Mouse (Mus musculus) adrenal gland, adult 8-10 months (tissue): ENCODE results near the gene Sfi1. TPM values are rescaled to one million over a fixed set of nuclear protein-coding genes. Genes with fewer than 3 reads are reported as not detected.
"Not testable (repeated sequence)": the region's sequence is repeated elsewhere in the genome, so short reads cannot be mapped to it uniquely, and the experiment has no call there.

Source experiments
- DNase-seq: peaks from one replicate; pipeline ENCODE4 v3.0.0; 2022
- total RNA-seq, 4 experiments: library from RNA; stranded (reverse); gene quantifications; 2 replicates each; pipeline ENCODE4 v1.2.4; 2022

Gene Sfi1
- total RNA-seq, 4 experiments from 2014 or later, result 71.9 to 122 (median 93.1) TPM

DNA sequence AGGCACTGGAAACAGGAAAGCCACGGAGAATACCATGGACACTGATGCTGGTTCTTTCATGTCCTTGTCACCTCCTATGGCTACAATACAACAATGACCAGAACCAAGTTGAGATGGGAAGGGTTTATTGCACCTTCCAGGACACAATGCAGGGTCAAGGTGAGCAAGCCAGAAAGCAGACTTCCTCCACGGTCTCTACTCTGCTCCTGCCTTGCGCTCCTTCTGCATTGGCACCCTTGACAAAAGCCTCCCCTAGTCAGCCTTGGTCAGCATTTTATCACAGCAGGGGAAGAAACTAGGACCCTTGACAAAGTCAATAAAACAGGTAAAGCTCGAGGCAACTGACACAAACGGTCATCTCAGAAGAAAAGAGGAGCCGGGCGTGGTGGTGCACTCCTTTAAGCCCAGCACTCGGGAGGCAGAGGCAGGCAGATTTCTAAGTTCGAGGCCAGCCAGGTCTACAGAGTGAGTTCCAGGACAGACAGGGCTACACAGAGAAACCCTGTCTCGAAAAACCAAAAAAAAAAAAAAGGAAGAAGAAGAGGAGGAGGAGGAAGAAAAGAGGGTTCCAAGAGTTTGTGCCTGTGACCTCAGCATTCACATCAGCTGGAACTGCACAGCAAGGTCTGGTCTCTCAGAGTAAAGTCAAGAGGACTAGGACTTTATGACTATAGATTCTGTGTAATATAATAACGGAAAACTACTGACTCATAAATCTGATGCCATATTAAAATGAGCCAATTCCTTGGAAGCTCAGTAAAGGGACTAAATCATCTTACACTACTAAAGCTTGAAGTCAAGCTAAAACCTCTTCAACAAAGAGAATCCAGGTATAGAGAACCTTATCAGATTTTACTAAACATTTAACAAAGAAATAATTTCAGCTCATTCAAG, 19.6 kb downstream of the Sfi1 start:
- DNase-seq, result peak; percentile 63

DNA sequence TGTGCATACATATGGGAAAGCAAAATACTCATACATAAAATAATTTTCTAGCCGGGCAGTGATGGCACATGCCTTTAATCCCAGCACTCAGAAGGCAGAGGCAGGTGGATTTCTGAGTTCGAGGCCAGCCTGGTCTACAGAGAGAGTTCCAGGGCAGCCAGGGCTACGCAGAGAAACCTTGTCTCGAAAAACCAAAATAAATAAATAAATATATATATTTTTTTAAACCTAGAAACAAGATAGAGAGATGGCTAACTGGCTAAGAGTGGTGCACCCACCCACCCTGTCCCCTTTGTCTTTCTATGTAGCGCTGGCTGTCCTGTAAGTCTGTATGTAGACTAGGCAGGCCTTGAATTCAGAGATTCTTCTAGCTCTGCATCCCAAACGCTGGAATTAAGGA, 20.7 kb downstream of the Sfi1 start:
- DNase-seq, result not testable (repeated sequence)

GRCm38 (mm10) chr11:3171931-3172330, 21.3 kb downstream of the Sfi1 start:
- peak; percentile 47 for DNase-seq

DNA sequence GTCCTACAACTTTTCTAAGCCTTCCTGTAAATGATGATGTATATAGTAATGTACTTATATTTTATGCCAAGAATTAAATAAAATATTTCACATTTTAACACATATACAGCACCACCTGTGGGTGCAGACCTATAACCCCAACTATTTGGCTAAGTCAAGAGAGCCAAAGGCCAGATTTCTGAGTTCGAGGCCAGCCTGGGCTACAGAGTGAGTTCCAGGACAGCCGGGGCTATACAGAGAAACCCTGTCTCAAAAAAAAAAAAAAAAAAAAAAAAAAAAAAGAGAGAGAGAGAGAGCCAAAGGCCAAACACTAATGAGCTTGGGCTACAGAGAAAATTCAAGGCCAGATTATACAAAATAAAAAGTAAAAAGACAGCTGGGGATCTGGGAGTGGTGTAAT, 24.2 kb downstream of the Sfi1 start:
- DNase-seq, result peak; percentile 37

DNA sequence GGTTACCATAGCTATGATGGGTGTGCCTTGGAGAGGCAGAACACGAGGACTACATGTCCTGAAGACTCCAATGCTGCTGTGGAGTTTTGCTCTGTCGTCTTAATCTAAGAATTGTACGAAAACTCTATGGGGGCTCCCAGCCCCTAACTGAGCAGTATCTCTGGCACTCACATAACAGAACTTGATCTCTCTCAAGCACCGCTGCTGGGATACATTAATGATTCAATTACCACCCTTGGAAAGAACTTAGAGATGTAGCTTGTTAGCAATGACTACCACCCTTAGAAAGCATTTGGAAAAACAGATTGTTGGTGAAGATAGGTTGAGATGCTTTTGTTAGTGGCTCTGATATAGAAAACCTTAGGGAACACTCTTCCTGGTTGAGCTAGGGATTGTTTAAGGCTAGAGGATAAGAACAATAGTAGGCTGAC, 25.7 kb downstream of the Sfi1 start:
- peak; percentile 31 for DNase-seq

GRCm38 (mm10) chr11:3167129-3167528, 26.1 kb downstream of the Sfi1 start:
- DNase-seq, result not testable (repeated sequence)

- not testable (repeated sequence) for DNase-seq
These were observed 26.9 kb downstream of the Sfi1 start for GRCm38 (mm10) chr11:3166321-3166720.

DNA sequence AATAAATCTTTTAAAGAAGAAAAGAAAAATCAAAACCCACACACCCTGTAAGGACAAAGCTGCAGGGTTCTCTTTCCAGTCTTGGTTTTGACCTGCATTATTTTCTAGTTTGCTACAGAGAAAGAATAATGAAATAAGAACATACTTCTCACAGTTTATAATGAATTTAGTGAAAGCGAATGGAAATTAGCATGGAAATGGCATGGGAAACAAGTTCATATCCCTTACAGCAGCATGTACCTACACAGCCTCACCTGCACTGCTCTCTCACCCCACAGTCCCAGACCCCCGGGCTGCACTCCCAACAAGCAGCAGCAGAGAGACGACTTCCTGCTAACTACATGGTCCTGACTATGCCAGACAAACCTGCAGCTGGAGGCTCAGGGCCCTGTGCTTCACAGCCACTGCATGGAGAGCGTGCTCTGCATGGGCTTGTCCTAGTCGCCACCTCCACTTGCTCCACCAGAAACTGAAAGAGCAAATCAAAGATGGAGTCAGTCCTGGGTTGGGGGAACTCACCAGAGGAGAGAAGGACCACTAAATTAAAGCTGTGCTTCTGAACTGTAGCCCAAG, 28.0 kb downstream of the Sfi1 start:
- not testable (repeated sequence) for DNase-seq

DNA sequence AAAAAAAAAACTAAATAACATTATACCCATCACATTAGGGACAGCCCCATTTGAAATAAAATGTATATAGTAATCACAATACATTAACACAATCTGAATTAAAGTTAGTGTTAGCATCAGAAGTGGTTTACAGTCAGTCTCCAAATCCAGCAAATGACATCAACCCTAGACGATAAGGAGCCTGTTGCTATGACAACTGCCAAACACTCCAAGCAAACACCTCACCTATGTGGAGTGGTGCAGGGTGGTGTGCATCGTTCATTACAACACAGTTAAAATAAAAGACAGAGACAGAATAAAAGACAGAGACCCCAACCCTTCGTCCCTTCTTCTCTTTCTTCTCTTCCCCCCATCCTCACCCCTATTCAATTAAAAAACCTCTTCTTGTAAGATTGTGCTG, 29.6 kb downstream of the Sfi1 start:
- not testable (repeated sequence) for DNase-seq

DNA sequence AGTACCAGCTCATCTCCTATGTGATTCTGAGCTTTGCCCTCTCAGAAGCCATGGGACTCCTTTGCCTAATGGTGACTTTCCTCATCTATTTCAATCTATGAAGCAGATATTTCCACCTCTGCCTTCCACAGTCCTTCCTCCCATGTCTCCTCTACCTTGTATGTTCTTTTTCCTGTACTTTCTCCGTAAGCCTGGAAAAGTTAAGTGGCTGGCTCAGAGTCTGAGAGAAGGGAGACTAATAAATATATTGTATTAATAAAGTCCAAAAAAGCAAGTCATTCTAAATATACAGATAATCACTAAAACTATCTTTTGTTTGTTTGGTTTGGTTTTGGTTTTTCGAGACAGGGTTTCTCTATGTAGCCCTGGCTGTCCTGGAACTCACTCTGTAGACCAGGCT, 30.1 kb downstream of the Sfi1 start:
- DNase-seq, result not testable (repeated sequence)

DNA sequence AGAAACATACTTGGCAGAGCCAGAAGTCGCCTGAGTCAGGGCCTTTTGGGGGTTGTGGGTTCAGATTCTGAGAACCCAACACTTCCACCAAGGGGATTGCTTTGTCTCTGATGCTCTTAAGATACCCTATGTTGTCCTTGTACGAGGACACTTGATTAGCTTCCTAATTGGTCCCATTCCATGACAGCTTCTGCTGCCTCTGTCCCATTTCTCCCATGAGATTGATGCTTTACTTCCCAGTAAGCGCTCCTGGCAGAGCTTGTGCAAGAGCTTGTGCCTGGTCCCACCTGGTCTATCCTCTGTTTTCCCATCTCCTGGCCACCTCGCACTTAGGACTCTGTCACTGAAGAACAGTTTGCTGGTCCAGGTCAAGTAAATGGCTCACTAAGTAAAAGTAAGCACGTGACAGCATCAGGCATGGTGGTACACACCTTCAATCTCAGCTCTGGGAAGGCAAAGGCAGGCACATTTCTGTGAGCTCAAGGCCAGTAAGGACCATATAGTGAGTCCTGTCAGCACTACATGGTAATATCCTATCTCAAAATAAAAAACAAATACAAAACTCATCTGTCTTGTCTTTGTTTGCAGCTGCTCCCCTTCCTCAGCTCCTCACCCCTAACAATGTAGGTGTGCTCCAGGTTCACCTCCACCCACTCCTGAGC, 30.9 kb downstream of the Sfi1 start:
- DNase-seq, result peak; percentile 62

- peak; percentile 55 for DNase-seq
These were observed 31.9 kb downstream of the Sfi1 start for GRCm38 (mm10) chr11:3161370-3161769.

- not testable (repeated sequence) for DNase-seq
These were observed 34.5 kb downstream of the Sfi1 start for GRCm38 (mm10) chr11:3158800-3159199.

- DNase-seq, result not testable (repeated sequence)
These were observed 35.3 kb downstream of the Sfi1 start for GRCm38 (mm10) chr11:3157996-3158395.

GRCm38 (mm10) chr11:3156991-3157390, 36.3 kb downstream of the Sfi1 start:
- DNase-seq, result not testable (repeated sequence)

- DNase-seq, result peak; percentile 38
These were observed 39.4 kb downstream of the Sfi1 start for GRCm38 (mm10) chr11:3153666-3154397.

DNA sequence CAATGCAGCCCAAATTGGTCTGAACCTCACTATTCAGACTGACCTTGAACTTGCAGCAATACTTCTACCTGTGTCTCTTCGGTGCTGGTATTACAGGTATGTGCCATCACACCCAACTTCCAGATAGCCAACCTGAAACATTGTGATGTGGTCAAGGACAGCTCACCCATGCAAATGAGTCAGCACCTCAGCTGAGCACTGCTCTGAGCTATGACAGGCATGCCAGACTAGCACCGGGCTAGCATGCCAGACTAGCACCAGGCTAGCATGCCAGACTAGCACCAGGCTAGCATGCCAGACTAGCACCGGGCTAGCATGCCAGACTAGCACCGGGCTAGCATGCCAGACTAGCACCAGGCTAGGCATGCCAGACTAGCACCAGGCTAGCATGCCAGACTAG, 41.9 kb downstream of the Sfi1 start:
- not testable (repeated sequence) for DNase-seq

- not testable (repeated sequence) for DNase-seq
These were observed 42.6 kb downstream of the Sfi1 start for GRCm38 (mm10) chr11:3150677-3151003.

DNA sequence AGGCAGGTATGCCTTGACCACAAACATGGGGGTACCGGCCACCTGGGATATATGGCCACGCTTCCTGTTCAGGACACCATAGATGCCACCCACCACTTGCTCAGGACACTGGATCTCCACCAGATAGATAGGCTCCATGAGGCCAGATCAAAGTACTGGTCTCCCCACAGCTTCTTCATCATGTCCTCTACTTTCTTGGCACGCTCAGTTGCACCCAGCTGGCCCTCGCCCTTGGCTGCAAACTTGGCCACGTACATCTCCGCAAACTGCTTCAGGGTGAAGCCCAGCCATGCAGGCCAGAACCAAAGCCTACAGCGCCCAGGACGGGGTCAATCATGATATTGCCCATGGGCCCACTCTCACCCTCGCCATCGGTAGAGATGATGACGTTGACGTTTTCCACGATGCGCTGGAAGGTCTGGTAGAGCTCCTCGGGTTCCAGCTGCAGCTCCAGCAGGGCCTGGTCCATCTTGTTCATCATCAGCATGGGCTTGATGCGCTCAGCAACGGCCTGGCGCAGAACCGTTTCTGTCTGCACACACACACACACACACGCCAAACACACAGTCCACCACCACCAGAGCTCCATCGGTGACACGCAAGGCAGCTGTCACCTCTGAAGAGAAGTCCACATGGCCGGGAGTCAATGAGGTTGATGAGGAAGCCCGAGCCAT, 43.1 kb downstream of the Sfi1 start:
- not testable (repeated sequence) for DNase-seq

GRCm38 (mm10) chr11:3149471-3149870, 43.8 kb downstream of the Sfi1 start:
- DNase-seq, result not testable (repeated sequence)

DNA sequence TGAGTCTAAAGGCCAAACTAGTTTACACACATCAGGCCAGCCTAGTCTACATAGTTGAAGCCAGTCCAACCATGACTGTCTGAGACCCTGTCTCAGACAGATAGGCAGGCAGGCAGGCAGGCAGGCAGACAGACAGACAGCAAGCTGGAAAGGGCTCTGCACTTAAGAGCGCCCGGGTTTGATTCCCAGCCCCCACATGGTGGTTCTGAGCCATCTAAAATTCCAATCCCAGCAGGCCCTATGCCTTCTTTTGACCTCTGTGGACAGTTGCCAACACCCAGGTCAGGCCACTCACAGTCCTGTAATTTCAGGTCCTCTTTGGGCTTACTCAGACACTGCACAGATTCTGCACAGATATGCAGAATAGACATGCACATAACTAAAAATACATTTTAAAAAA, 46.5 kb downstream of the Sfi1 start:
- DNase-seq, result not testable (repeated sequence)
